Mouse (Mus musculus) common myeloid progenitor, adult 5-6 weeks (primary cell): ENCODE measurements at regions not wholly inside any gene's neighbourhood (a gene's known extent, or its start where the extent isn't known, plus 50 kb on each side); places are given as distances from the start of the nearest gene placed in this dataset.
A peak's percentile ranks its signal among the peaks of the same experiment; 100 is the strongest.

Experiments used
- ATAC-seq: replicated peaks from 2 replicates; pipeline ENCODE4 v1.8.0; 2016; ENCODE audit warnings: low read depth, mild to moderate bottlenecking, moderate TSS enrichment, inconsistent platforms; ENCODE audit not compliant: poor library complexity, severe bottlenecking

DNA sequence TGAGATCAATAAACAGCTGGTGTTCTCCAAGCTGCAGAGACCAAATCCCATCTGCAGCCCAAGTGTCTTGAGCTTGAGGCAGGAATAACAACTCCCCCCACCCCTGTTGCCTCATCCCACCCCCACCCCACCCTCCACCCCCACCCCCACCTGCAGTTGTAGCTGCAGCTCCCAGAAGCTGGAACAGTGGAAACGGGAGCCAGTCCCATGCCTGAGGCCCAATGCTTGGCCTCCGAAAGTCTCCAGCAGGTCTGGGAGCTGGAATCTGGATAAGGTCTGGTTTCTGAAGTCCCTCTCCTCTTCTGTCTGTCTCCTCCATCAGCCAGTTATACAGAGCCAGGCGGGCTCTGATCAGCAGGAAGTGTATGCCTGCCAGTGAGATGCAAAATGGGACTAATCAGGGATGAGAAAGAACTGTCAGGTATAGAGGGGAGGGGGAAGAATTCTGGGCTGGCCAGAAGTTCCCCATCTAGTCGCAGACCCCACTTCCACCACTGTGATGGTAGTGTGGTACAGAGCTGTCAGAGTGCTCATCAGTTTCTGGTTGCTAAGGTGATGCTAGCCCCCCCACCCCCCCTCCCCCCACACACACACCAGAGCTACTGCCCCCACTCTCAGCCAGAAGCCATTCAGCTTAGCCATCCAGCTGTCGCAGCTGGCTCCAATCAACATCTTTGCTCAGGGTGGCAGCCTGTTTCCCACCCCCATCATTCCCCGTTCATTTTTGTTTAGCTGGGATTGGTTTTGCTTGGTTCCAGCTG, 91.5 kb downstream of the Hes1 start:
- no peak for ATAC-seq

DNA sequence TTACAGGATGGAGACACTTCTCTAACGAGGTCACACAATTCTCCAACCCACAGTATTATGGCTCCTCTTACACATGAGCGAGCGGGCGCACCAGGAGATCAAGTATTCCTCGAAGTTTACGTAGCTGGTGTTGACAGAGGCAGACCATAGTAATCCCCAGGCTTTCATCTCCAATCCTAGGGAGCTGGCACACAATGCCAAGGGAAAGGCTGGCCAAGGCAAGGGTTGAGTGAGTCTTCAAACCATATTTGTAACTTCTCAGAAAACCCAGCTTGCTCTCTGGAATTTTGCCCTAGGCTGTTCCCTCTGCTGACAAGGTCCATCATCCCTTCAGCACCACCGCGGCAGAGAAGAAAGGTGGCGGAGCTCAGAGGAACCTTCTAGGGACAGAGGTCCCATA, 94.0 kb downstream of the Hes1 start:
- no peak for ATAC-seq

DNA sequence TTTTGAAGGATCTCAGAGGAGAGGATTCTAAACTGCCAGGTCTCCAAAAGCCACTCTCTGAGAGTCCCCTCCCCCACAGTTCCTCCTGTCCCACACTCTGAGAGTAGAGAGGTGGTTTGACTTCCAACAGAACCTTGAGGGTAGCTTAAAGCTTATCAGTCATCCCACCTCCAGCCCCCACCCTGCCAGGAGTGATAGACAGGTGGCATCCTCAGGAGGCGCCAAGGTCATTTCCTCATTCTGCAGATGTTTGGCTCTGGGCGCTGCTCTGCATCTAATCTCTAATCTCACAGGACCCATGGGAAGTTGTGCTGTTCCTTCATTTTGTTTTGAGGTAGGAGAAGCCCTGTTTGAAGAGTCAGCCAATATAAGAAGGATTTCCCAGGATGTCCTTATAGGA, 96.2 kb downstream of the Hes1 start:
- ATAC-seq, result peak; percentile 80

DNA sequence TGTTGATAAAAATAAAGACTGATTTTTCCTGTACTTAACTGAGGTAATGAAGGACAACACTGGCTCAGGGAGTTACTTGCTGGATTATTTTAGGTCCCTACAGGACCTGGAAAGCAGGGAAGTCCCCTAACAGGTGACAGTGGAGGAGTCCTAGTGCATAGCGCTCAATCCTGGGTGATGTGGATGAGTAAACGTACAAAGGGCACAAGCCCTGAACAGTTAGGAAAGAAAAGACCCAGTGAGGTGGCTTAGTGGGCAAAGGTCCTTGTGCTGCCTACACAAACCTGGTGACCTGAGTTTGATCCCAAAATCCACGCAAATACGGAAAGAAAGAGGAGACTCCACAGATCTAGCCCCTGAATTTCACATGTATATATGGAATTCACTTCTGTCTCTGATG, 99.1 kb downstream of the Hes1 start:
- ATAC-seq, result no peak

DNA sequence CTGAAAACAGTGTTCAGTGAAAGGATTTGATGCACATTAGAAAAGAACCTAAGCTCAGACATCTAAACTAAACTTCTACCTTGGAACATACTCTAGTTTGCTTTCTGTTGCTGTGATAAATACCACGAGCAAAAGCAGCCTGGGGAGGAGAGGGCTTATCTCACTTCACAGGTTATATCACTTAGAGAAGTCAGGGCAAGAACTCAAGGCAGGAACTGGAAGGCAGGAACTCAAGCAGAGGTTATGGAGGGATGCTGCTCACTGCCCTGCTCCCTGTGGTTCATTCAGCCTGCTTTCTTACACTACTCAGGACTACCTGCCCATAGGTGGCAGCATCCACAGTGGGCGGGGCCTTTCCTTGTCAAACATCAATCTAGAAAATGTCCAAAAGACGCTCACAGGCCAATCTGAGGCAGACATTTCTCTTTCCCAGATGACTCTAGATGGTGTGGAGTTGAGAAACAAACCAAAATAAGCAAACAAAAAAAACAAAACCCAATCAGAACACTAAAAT, 101.5 kb downstream of the Hes1 start:
- no peak for ATAC-seq

DNA sequence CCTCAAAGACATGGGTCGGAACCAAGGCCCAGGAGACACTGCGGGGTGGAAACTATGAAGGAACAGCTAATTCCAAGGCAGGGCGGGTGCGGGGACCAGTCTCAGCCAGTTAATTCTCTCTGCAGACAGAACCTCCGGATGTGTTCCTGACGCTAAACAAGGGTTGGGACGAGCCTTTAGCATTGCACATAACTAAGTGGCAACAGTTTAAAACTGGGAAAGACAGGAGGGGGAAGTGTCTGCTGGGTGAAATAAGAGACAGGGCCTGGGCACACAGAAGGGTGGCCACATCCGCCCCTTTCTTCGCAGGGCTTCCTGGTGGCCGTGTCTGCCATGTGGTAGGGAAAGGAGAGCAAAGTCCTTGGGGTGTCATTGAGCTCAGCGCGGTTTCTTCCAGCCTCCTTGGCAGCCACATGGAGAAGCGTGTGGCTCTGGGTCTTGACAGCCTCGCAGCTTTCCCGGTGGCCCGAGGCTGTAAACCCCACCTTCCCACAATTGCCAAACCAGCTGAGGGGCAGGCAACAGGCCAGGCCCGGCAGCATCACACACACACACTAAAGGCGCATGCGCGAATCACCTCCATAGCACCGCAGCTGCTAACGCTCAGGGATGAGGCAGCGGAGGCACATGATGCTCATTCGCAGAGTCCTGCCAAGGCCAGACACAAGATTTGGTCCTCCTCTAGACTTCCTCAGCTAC, 95.8 kb downstream of the Cpn2 start:
- peak; percentile 73 for ATAC-seq

DNA sequence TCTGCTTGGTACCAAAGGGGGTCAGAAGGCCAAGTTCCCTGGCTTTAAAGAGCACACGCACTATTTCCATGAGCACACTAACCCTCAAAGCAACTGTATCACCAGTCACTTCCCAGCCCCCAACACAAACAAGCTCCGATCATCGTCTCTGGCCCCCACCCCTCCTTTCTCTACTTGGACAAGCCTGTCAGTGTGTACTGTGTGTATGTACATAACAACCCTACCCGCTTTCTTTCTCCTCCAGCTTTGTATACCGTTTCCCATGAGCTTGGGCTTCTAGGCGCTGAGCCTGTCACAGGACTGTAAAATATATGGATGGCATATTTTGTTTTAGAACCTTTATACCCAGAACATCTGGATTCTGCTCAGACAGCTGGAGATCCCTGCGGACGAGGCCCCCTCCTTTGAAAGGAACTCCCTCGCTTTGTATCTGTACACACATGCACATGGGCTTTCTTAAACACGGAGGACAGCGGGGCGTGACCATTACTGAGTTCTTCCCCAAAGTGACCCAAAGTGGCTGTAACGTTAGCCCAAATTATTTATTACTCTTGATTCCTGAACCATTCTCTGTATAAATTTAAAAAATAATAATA, 95.1 kb downstream of the Cpn2 start:
- no peak for ATAC-seq

DNA sequence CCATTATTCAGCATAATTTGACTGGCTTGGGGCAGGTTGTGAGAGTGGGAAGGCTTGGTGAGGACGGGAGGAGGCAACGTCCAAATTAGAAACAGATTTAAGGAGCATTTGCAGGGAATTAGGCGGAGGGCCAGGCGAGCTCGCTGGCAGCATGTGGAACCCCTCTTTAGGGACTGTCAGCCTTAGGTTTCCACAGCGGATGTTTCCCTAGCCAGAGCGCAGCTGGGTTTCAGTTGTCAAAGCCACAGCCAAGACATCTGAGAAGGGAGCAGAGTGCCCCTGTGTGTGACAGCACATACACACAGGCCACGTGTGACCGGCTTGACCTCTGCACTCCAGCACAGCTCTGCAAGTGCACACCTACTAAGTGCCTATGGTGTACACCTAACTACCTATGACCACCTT, 94.5 kb downstream of the Cpn2 start:
- ATAC-seq, result peak; percentile 30; the same call in 1 of the 2 replicates

DNA sequence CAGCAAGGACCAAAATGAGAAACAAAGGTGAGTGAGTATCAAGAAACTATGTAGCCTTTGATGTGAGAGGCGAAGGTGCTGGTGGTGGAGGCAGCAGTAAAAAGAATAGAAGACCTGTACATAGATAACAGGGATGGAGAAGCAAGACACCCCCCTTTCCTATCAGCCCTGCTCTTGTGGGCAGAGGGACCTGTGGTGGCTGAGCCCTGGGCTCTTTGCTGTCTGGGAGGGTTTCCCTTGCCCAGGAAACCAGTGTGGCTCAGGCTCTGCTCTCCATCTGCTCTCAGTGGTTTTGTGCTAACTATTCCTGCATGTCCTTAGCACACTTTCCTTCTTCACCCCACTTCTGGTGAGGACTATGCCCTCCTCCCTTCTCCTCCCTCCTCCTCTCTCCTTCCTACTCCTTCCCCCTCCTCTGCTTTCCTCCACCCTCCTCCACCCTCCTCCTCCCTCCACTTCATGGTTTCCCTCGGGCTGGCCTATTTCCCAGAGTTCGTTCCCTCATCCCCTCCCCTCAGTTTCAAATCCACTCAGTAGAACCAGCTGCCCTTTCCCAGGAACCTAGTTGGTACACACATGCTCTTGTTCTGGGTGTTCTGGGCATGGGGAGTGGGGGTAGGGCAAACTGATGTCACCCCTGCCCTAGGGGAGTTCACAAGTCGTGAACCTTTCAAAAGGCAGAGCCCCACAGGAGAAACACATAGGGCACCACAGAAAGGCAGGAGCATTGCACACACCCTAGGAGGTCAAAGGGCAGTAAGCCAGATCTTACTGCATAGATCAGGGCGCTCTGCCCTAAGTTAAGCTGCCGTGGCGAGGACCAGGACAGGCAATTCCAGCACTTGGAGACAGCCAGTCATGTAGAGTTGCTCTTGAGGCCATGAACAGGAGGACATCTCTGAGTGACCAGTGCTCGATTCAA, 93.1 kb downstream of the Cpn2 start:
- peak; percentile 69 for ATAC-seq

DNA sequence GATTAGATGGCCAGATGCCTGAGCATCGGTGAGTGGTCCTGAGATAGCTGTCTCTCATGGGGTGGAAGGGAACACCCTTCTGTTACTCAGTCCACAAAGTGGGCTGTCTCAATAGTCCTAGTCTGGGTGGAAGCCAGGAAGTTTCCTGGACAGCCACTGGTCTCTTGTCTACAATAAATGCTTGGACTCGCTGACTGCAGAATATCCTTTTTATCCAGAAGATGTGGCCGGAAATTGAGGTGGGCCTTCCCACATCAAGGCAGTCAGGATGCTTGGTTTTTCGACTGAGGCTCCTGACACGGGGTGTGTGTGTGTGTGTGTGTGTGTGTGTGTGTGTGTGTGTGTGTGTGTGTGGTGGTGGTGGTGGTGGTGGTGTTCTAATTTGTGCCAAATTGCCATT, 91.0 kb downstream of the Cpn2 start:
- ATAC-seq, result no peak

DNA sequence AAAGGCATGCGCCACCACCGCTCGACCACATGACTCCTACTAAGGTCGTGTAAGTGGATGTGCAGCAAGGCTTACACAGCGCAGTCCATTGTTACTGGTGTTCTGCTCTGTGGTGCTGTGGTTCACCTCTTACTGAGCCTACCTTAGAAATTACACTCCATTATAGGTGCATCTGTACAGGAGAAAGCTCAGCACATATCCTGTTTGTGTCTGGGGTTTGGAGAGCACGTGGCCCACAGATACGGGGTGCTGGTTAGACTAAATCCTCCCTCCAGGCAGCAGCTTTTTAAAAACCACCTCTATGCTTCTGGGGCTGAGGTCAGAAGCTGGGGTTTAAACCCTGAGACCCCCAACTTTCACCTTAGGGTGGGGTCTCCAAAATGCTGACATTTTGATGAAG, 89.5 kb downstream of the Cpn2 start:
- no peak for ATAC-seq

DNA sequence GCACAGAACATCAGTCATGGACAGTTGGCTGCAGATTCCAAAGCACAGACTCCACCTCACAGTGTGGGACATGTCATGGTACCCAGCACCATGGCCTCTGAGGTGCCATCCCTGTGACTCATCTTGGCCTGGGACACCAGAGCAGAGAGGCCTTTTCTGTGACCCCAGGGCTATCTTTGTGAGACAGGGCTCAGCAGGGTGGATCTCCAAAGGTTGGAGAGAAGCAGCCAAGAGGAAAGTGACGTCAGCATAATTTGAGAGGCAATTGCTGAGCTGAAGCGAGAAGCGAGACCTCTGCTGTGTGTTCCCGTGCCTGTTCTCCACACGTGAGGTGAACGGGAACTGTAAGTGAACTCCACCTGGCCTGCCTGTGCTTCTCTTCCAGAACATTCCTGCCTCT, 88.7 kb downstream of the Cpn2 start:
- peak; percentile 20 for ATAC-seq

DNA sequence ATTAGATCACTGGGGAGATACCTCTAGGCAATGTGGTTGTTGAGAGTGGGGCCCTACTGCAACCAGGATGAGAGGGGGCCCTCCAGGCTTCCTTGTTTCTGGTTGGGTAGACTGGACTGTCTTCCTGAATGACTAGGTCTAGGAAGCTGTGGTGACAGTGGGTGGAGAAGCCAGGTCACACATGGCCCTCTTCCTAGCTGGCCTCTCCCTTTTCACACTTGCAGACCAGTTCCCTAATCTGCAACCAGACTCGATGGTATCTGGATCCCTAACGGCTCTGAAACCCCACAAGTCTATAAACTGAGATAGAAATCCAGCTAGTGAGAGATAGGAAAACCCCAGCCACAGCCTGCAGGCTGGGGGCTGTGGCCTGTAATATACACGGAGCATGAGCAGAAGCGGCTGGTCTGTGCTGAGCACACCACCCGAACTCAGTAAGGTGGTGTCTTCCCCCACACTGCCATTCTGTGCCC, 87.8 kb downstream of the Cpn2 start:
- ATAC-seq, result peak; percentile 68

DNA sequence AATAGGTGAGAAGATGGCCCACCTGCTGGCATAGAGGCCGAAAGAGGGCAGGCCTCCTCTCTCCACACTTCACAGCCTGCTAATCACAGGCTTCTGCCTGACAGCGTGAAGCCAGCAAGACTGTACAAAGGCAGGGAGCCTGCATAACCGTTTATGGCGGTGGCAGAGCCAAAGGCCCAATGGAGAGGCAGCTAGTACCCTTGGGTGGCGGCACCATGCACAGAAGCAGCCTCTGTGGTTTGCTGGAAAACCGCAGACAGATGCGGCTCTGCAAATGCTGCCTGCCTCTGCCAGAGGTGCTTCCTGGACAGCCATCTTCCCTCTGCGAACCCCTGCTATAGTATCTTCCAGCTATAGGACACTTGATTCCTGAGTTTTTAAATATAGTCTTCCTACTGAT, 86.2 kb downstream of the Cpn2 start:
- ATAC-seq, result peak; percentile 42

DNA sequence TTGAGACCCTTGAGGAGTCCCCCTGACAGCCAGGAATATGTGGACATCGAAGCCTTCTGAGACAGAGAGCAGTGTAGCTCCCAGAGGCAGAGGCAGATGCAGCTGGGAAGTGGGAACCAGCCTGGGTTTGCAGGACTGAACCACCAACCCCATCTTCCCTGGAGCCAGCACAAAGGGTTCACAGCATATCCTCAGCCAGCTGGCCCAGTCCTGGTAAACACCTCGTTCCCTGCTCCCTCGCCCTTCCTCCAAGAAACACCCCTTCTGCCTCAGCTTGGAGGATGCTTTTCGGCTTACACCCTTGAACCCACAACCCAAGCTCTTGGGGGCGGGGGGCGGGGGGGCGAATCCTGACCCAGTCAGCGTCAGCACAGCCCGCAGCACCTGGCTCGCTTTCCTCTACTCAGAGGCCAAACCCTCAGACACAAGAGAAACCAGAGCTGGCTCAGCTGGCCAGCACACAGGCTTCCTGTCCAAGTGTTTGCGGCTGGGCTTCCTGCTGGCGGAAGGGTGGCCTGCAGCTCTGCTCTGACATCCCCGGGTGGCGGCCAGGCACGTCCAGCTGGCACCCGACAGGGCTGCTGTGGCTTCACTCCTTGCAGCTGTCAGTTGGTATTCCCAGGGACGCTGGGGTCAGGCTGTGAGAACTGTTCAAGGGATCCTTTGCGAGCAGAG, 82.6 kb downstream of the Cpn2 start:
- ATAC-seq, result peak; percentile 62

DNA sequence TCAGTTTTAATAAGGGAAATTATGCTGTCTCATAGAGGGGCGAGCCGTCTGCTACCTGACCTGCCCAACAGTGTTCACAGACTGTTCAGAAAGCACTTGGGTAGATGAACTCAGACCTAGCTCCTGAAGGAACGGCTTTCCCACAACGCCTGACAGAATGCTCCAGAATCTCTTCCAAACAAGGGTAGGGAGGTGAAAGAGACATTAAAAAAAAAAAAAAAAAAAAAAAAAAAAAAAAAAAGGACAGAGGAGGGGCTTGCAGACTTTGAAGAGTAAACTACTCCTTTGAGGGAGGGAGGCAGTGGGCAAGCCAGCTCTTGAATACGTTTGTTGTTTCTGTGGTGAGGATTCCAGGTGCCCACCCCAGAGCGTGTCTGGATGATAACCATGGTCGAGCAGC, 81.6 kb downstream of the Cpn2 start:
- ATAC-seq, result no peak

DNA sequence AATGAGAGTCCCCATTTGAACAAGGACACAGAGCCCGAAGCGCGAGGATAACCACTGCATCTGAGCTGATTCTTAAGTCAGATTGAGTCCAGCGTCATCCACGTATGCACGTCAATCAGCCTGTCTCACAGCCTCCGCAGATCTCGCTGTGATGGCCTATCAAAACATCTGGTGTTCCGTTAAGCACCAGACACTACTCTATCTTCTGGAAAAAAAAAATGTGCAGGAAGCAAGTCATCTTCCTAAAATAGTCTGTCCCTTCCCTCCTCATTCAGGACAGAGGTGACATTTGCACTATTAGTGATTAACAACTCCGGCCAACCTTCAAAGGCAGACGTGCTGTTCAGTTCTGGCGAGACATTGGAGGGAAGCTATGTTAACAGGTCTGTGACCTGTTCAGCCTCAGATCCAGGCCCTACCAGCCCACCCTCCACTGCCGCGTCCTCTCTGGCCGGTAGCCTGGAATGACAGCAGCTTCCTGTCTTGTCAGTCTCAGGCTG, 81.0 kb downstream of the Cpn2 start:
- ATAC-seq, result no peak

DNA sequence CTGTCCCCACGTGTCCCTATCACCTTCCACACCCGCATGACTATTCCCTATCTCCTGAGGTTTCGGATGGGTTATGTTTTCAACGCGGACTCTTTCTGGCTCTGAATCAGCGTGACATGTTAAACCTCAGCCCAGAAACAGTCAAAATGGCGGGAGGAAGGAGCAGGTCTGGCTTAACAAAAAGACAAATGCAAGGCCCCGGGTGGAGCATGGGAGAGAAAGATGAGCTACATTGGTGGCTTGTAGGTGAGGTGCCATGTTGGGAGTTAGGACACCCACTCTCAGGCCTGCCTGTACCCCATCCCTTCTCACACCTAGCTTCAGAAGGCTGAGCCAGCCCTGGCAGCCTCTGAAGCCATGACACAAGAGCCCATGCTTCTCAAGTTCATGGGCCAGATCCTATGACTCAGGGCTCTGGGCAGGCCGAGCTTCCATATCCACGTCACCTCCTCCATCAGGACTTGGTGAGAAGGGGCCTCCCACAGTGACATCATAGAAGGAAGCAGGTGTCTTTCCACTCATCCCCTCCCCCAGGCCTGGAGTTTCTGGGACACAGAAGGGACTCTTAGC, 80.5 kb downstream of the Cpn2 start:
- no peak for ATAC-seq

DNA sequence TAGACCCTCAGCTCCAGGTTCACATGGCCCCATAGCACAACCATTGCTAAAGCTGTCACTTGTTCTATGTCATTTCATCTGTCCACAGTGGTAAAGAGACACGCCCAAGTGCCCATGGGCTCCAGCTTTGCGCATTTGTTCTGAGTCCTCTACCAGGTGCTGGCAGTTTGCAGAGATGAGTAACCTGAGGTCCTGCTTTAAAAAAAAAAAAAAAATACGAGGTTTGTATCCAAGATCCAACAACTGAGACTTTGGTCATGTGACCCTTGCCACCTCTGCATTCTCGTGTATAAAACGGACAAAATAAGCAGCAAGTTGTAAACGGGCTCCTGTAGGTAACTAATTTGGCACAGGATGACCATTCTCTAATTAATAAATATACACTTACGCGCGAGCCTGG, 79.9 kb downstream of the Cpn2 start:
- ATAC-seq, result no peak
